Mouse (Mus musculus): ENCODE data around the gene Arhgap33. TPM values are rescaled to one million over a fixed set of nuclear protein-coding genes. Genes with fewer than 3 reads are reported as not detected.
"Not testable (repeated sequence)": the region's sequence is repeated elsewhere in the genome, so short reads cannot be mapped to it uniquely, and the experiment has no call there.

Arhgap33 gene
- total RNA-seq, 2 experiments from 2014 or later: 218 to 232 TPM

DNA sequence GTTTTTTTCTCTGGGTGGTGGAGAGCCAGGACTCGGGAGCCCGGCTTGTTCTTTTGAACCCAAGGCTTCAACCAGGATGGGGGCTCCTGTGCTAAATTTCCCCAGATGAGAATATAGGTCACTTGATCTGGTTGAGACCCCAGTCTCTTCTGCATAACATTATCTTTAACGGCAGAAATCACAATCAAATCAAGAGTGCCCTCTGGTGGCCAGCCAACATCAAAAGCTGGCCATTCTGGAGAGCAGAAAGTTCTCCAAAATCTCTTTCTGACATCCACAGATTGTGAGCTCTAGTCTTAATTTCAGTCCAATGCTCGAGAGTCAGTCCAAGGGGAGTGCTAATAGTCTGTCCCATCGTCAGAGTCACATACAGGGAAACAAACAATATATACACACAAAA is 33.7 kb downstream of the Arhgap33 start:
- DNase-seq (ENCODE audit: low spot score in 2 of 2): not testable (repeated sequence)

GRCm38 (mm10) chr7:30495506-30496042 is 39.3 kb downstream of the Arhgap33 start:
- DNase-seq (ENCODE audit: low spot score in 2 of 2): not testable (repeated sequence)

- DNase-seq (ENCODE audit: low spot score in 2 of 2): no peak
Observed at GRCm38 (mm10) chr7:30493401-30493931, 41.4 kb downstream of the Arhgap33 start, which contains the start of gene Prodh2. Gene Prodh2, plus strand, starts transcription at chr7:30493622.

DNA sequence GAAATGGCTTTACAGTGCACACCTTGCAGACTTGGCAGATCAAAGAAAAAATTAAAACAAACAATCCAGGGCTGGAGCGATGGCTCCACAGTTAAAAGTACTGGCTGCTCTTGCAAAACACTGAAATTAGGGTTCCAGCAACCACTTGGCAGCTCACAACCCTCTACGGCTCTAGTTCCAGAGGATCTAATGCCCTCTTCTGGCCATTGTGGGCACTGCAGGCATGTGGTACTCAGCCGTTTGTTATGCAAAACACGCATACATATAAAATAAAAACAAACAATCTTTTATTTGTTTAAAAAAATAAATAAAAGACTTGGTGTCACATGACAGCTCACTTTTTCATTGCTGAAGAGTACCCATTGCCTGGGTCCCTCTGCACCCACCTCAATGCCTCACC is 42.1 kb downstream of the Arhgap33 start:
- DNase-seq (ENCODE audit: low spot score in 2 of 2): peak; percentile 90

- DNase-seq (ENCODE audit: low spot score in 2 of 2): no peak
Observed at GRCm38 (mm10) chr7:30490957-30491307, 43.9 kb downstream of the Arhgap33 start.

- peak; percentile 63 to 69 for DNase-seq (ENCODE audit: low spot score in 2 of 2)
Observed at GRCm38 (mm10) chr7:30490251-30490956, 44.5 kb downstream of the Arhgap33 start.

GRCm38 (mm10) chr7:30484250-30484649 is 50.6 kb downstream of the Arhgap33 start:
- DNase-seq (ENCODE audit: low spot score in 2 of 2): no peak

GRCm38 (mm10) chr7:30477415-30478381 is 57.2 kb downstream of the Arhgap33 start:
- DNase-seq (ENCODE audit: low spot score in 2 of 2): peak in 1 of 2 experiments; percentile 22

DNA sequence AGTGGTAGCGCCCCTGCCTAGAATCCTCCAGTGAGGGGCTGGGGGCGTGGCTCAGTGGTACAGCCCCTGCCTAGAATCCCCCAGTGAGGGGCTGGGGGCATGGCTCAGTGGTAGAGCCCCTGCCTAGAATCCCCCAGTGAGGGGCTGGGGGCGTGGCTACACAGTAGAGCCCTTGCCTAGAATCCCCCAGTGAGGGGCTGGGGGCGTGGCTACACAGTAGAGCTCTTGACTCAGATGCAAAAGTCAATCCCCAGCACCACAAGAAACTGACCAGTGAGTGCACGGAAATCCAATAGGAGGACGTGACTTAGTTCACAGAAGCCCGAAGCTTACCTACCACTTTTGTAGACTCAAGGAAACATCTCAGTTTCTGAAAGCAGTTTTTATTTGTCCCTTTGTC is 58.7 kb downstream of the Arhgap33 start:
- DNase-seq (ENCODE audit: low spot score in 2 of 2): not testable (repeated sequence)

- no peak for DNase-seq (ENCODE audit: low spot score in 2 of 2)
Observed at GRCm38 (mm10) chr7:30474999-30475398, 59.9 kb downstream of the Arhgap33 start.

- DNase-seq (ENCODE audit: low spot score in 2 of 2): peak; percentile 64 to 66
Observed at GRCm38 (mm10) chr7:30472411-30472810, 62.4 kb downstream of the Arhgap33 start.

Small RNAs within 50 kb of the gene (microRNA-seq; reads per million reads assigned to microRNA genes)
- gene Gm38670: 0 to 0.45 reads per million in 2 experiments

Other genes starting within 250 kb of the Arhgap33 start
- gene Clip3, start 243.3 kb downstream of the Arhgap33 start, total RNA-seq (2021): 100 to 1,000 TPM; 572 to 600 TPM
- gene Alkbh6, start 226.3 kb downstream of the Arhgap33 start, total RNA-seq (2021): 10 to 100 TPM; 41.6 to 45.5 TPM
- gene Syne4, start 220.3 kb downstream of the Arhgap33 start, total RNA-seq (2021): 1 to 10 TPM; 3.2 to 6.4 TPM
- gene E130208F15Rik, start 213.3 kb downstream of the Arhgap33 start, total RNA-seq (2021): under 1 TPM; 0.48 to 0.69 TPM
- 1 to 10 TPM; 7.8 to 9.4 TPM for gene Sdhaf1, start 211.2 kb downstream of the Arhgap33 start, total RNA-seq (2021)
- 10 to 100 TPM; 42.8 to 43.6 TPM for gene Lrfn3, start 172.3 kb downstream of the Arhgap33 start, total RNA-seq (2021)
- gene Tyrobp, start 121.3 kb downstream of the Arhgap33 start, total RNA-seq (2021): 10 to 100 TPM; 21.9 to 24.0 TPM
- gene Hcst, start 115.2 kb downstream of the Arhgap33 start, total RNA-seq (2021): 1 to 10 TPM in 1 of 2 experiments, under 1 TPM in 1; 0.91 to 1.8 TPM
- 1 to 10 TPM; 2.2 to 3.0 TPM for gene Nfkbid, start 113.3 kb downstream of the Arhgap33 start, total RNA-seq (2021)
- 100 to 1,000 TPM; 831 to 849 TPM for gene Aplp1, start 89.5 kb downstream of the Arhgap33 start, total RNA-seq (2021)
- gene Kirrel2, start 77.4 kb downstream of the Arhgap33 start, total RNA-seq (2021): 1 to 10 TPM; 3.9 to 5.3 TPM
- under 1 TPM; 0.55 to 0.62 TPM for gene Nphs1, start 76.7 kb downstream of the Arhgap33 start, total RNA-seq (2021)
- gene Prodh2, start 41.4 kb downstream of the Arhgap33 start, total RNA-seq (2021): under 1 TPM in 1 of 2 experiments, not detected in 1; 0.69 TPM
- gene Hspb6, start 17.1 kb upstream of the Arhgap33 start, total RNA-seq (2021): 1 to 10 TPM; 5.3 to 5.6 TPM
- 1 to 10 TPM; 3.4 to 4.4 TPM for gene Proser3, start 17.2 kb upstream of the Arhgap33 start, total RNA-seq (2021)
- 10 to 100 TPM; 28.2 to 36.6 TPM for gene Lin37, start 24.8 kb upstream of the Arhgap33 start, total RNA-seq (2021)
- gene U2af1l4, start 28.2 kb upstream of the Arhgap33 start, total RNA-seq (2021): 10 to 100 TPM; 49.4 to 52.5 TPM
- gene Gm49396, start 28.3 kb upstream of the Arhgap33 start, total RNA-seq (2021): 1 to 10 TPM; 4.8 to 5.8 TPM
- gene Psenen, start 28.6 kb upstream of the Arhgap33 start, total RNA-seq (2021): 10 to 100 TPM; 79.4 to 87.1 TPM
- 1 to 10 TPM; 2.4 to 2.8 TPM for gene Igflr1, start 30.4 kb upstream of the Arhgap33 start, total RNA-seq (2021)
- gene Kmt2b, start 53.7 kb upstream of the Arhgap33 start, total RNA-seq (2021): 10 to 100 TPM; 57.8 to 59.8 TPM
- gene Zbtb32, start 63.8 kb upstream of the Arhgap33 start, total RNA-seq (2021): not detected
- gene Upk1a, start 77.8 kb upstream of the Arhgap33 start, total RNA-seq (2021): under 1 TPM; 0.22 to 0.34 TPM
- 100 to 1,000 TPM; 719 to 852 TPM for gene Cox6b1, start 91.1 kb upstream of the Arhgap33 start, total RNA-seq (2021)
- gene Etv2, start 100.8 kb upstream of the Arhgap33 start, total RNA-seq (2021): not detected
- gene Rbm42, start 115.3 kb upstream of the Arhgap33 start, total RNA-seq (2021): 10 to 100 TPM; 75.3 to 79.9 TPM
- gene Haus5, start 129.9 kb upstream of the Arhgap33 start, total RNA-seq (2021): 1 to 10 TPM; 7.0 to 7.4 TPM
- gene Pmis2, start 136.5 kb upstream of the Arhgap33 start, total RNA-seq (2021): not detected
- not detected for gene 2200002J24Rik, start 163.9 kb upstream of the Arhgap33 start, total RNA-seq (2021)
- 1 to 10 TPM; 3.1 to 3.8 TPM for gene Atp4a, start 177.1 kb upstream of the Arhgap33 start, total RNA-seq (2021)
- 100 to 1,000 TPM; 117 to 141 TPM for gene Tmem147, start 194.5 kb upstream of the Arhgap33 start, total RNA-seq (2021)
- not detected for gene Gapdhs, start 208.6 kb upstream of the Arhgap33 start, total RNA-seq (2021)
- 10 to 100 TPM in 1 of 2 experiments, 1 to 10 TPM in 1; 7.7 to 10.4 TPM for gene Sbsn, start 216.4 kb upstream of the Arhgap33 start, total RNA-seq (2021)
- 1 to 10 TPM; 1.2 to 1.5 TPM for gene Dmkn, start 228.7 kb upstream of the Arhgap33 start, total RNA-seq (2021)